Mouse (Mus musculus) hematopoietic multipotent progenitor cell, adult 10-12 weeks (in vitro differentiated cells): ENCODE data around the gene Olfr1382. TPM values are rescaled to one million over a fixed set of nuclear protein-coding genes. Genes with fewer than 3 reads are reported as not detected.

Experiments
- polyA plus RNA-seq: library from polyadenylated mRNA; stranded (reverse); fragments of >175 nt; gene quantifications from 2 replicates; pipeline ENCODE4 v1.2.3, GENCODE M21; 2012; ENCODE audit warnings: low replicate concordance

The Olfr1382 gene
- polyA plus RNA-seq, result not detected in 2 replicates

DNA sequence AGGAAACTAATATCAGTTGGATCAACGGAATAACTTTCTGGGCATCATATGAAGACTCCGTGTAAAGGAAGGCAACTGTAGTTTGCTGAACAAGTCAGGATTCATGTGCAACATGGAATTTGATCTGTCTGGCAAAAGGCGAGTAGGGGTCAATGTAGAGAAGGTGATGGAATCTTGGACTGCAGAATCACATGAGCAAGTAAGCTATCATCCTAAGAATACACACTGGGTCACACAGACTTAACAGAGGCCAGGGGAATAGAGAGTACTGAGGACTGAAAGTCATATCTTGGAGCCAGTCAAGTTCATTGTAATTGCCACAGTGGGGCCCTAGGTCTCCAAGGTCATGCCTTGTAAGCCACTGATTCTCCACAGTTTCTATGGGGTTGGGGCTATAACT, at the start of gene Olfr1382:
Olfr1382 (plus strand) TSS at position 301 of the 400 bp plus-strand sequence.

GRCm38 (mm10) chr11:49488770-49489169, 39.3 kb upstream of the Olfr1382 start, which contains the start of gene Olfr1385:
Olfr1385 (plus strand) TSS chr11:49489070.

GRCm38 (mm10) chr11:49519348-49519747, 8.7 kb upstream of the Olfr1382 start, which contains the start of gene Olfr1383:
Olfr1383 (plus strand) TSS chr11:49519648.

DNA sequence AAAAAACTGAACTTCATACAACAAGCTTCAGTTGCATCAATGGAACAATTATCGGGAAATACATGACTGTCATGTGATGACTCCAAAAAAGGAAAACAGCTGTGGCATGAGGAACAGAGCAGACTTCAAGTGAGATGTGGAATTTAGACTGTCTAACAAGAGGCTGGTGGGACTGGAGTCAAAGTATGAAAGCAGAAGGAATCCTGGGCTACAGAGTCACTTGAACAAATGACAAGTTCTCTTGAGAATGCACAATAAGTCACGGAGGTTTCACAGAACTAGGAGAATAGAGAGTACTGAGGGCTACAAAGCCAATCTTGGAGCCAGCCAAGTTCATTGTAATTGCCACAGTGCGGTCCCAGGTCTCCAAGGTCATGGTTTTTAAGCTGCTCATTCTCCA, 15.1 kb downstream of the Olfr1382 start, which contains the start of gene Olfr1381:
Olfr1381 (plus strand) TSS at position 301 of the 400 bp plus-strand sequence.

GRCm38 (mm10) chr11:49556578-49556977, 28.5 kb downstream of the Olfr1382 start, which contains the start of gene Olfr1380:
Olfr1380 (plus strand) TSS chr11:49556878.

Other genes with a start within 250 kb of the Olfr1382 start
- not detected in 2 replicates for gene Olfr1393, start 249.9 kb upstream of the Olfr1382 start, polyA plus RNA-seq
- 0.03 TPM in 1 of 2 replicates, not detected in the other for gene Olfr1392, start 243.0 kb upstream of the Olfr1382 start, polyA plus RNA-seq
- 0.04 TPM in 1 of 2 replicates, not detected in the other for gene Olfr10, start 223.5 kb upstream of the Olfr1382 start, polyA plus RNA-seq
- gene Olfr1391, start 205.5 kb upstream of the Olfr1382 start, polyA plus RNA-seq, result not detected in 2 replicates
- not detected in 2 replicates for gene Olfr1390, start 193.1 kb upstream of the Olfr1382 start, polyA plus RNA-seq
- not detected in 2 replicates for gene Olfr1389, start 105.2 kb upstream of the Olfr1382 start, polyA plus RNA-seq
- not detected in 2 replicates for gene Olfr1388, start 91.6 kb upstream of the Olfr1382 start, polyA plus RNA-seq
- gene Olfr1387, start 72.9 kb upstream of the Olfr1382 start, polyA plus RNA-seq, result not detected in 2 replicates
- gene Olfr1386, start 63.2 kb upstream of the Olfr1382 start, polyA plus RNA-seq, result not detected in 2 replicates
- gene Olfr1385, start 39.2 kb upstream of the Olfr1382 start, polyA plus RNA-seq, result not detected in 2 replicates
- not detected in 2 replicates for gene Olfr1384, start 21.5 kb upstream of the Olfr1382 start, polyA plus RNA-seq
- gene Olfr1383, start 8.6 kb upstream of the Olfr1382 start, polyA plus RNA-seq, result not detected in 2 replicates
- not detected in 2 replicates for gene Olfr1381, start 15.2 kb downstream of the Olfr1382 start, polyA plus RNA-seq
- gene Olfr1380, start 28.6 kb downstream of the Olfr1382 start, polyA plus RNA-seq, result not detected in 2 replicates
- 0.18 and 1.1 TPM in 2 replicates for gene Flt4, start 81.0 kb downstream of the Olfr1382 start, polyA plus RNA-seq
- gene Scgb3a1, start 135.4 kb downstream of the Olfr1382 start, polyA plus RNA-seq, result not detected in 2 replicates
- 14.2 and 28.8 TPM in 2 replicates for gene Cnot6, start 184.5 kb downstream of the Olfr1382 start, polyA plus RNA-seq